Mouse (Mus musculus): ENCODE measurements around the gene Hmgn3. TPM values are rescaled to one million over a fixed set of nuclear protein-coding genes. Genes with fewer than 3 reads are reported as not detected.

Hmgn3 gene
- total and polyA plus RNA-seq, 3 experiments = not detected

- Histone ChIP-seq H3K36me3 (ENCODE audit: control insufficient read depth in 1 of 2, insufficient read depth in 2 of 2, low read length in 2 of 2) (peaks cover 0 to 3% of the 10 kb centered on the region in 2 experiments; a peak in 1 of 4 replicates), H3K4me3 (ENCODE audit: control insufficient read depth in 1 of 2, insufficient read depth in 1 of 2, low read depth in 2 of 2, low read length in 2 of 2) (no peak overlapping the region), H3K4me1 (ENCODE audit: control insufficient read depth in 1 of 2, insufficient read depth in 2 of 2, low read length in 2 of 2) (no peaks in the 10 kb centered on the region), H3K27me3 (ENCODE audit: control insufficient read depth in 1 of 2, insufficient read depth in 2 of 2, low read length in 2 of 2) (no peaks in the 10 kb centered on the region), H3K79me2 (ENCODE audit: control insufficient read depth, insufficient read depth, low read length, poor library complexity) (no peaks in the 10 kb centered on the region), H3K27ac (ENCODE audit: control insufficient read depth, low read depth, low read length) (no peak overlapping the region), H3K9ac (ENCODE audit: control insufficient read depth, low read depth, low read length, poor library complexity, severe bottlenecking) (no peak overlapping the region), H3K9me3 (replicated peaks; ENCODE audit: insufficient read depth, low read length) (no peaks in the 10 kb centered on the region)
- DNase-seq (ENCODE audit: low read depth, low spot score) = no peak
- TF ChIP-seq ELF1 (IDR thresholded peaks at IDR 0.05; ENCODE audit: low read depth, low read length) (no peak), ZMIZ1 (IDR thresholded peaks at IDR 0.05; ENCODE audit: low read depth, low read length) (no peak), NELFE (IDR thresholded peaks at IDR 0.05; ENCODE audit: low read depth, low read length) (no peak), MAFK (IDR thresholded peaks at IDR 0.05; ENCODE audit: borderline replicate concordance, low read depth, low read length) (no peak), RCOR1 (IDR thresholded peaks at IDR 0.05; ENCODE audit: low read depth, low read length) (no peak), MAX (IDR thresholded peaks at IDR 0.05; ENCODE audit: low read length) (no peak), EP300 (IDR thresholded peaks at IDR 0.05; ENCODE audit: low read depth in 1 of 2, low read length in 2 of 2) (no peak), CTCF (IDR thresholded peaks at IDR 0.05 in 2 of 3, conservative IDR thresholded peaks at IDR 0.05 in 1 of 3; ENCODE audit: control insufficient read depth in 1 of 3, insufficient read depth in 1 of 3, low read depth in 2 of 3, low read length in 3 of 3, poor library complexity in 1 of 3, severe bottlenecking in 1 of 3) (no peak), USF2 (IDR thresholded peaks at IDR 0.05; ENCODE audit: borderline replicate concordance in 1 of 2, insufficient read depth in 1 of 2, low read depth in 1 of 2, low read length in 2 of 2) (no peak), BHLHE40 (IDR thresholded peaks at IDR 0.05; ENCODE audit: borderline replicate concordance, low read depth, low read length) (no peak), SIN3A (IDR thresholded peaks at IDR 0.05; ENCODE audit: low read length) (no peak), MYC (IDR thresholded peaks at IDR 0.05; ENCODE audit: low read depth, low read length) (no peak), CHD2 (IDR thresholded peaks at IDR 0.05; ENCODE audit: low read length) (no peak), POLR2AphosphoS2 (IDR thresholded peaks at IDR 0.05; ENCODE audit: low read length) (no peak), SMC3 (IDR thresholded peaks at IDR 0.05; ENCODE audit: low read depth, low read length) (no peak), UBTF (IDR thresholded peaks at IDR 0.05; ENCODE audit: borderline replicate concordance, insufficient read depth, low read depth, low read length) (no peak), KAT2A (conservative IDR thresholded peaks at IDR 0.05; ENCODE audit: low read depth, low read length) (no peak), GABPA (IDR thresholded peaks at IDR 0.05; ENCODE audit: low read depth, low read length) (no peak)
These were observed 37.7 kb downstream of the Hmgn3 start for GRCm38 (mm10) chr9:83108821-83109220.

DNA sequence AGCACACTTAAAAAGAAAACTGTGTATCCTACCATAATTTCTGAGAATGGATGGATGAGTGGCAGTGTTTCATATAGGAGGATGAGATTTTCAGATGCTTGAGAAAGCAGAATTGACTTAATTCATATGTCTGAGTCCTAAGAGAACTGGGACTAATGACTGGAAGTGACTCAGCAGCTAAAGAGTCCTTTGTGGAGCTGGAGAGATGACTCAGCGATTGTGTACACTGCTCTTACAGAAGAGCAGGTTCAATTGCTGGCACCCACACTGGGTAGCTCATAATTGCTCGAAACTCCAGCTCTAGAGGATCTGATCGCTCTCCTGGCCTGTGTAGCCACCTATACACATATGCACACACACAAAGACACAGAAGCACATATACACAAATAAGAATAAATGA lies 42.7 kb downstream of the Hmgn3 start:
- Histone ChIP-seq H3K4me3 (ENCODE audit: control insufficient read depth in 1 of 2, insufficient read depth in 1 of 2, low read depth in 2 of 2, low read length in 2 of 2) (no peak overlapping the region), H3K9me3 (replicated peaks; ENCODE audit: insufficient read depth, low read length) (no peaks in the 10 kb centered on the region), H3K9ac (ENCODE audit: control insufficient read depth, low read depth, low read length, poor library complexity, severe bottlenecking) (no peak overlapping the region), H3K4me1 (ENCODE audit: control insufficient read depth in 1 of 2, insufficient read depth in 2 of 2, low read length in 2 of 2) (no peaks in the 10 kb centered on the region), H3K27ac (ENCODE audit: control insufficient read depth, low read depth, low read length) (no peak overlapping the region), H3K36me3 (ENCODE audit: control insufficient read depth in 1 of 2, insufficient read depth in 2 of 2, low read length in 2 of 2) (no peaks in the 10 kb centered on the region), H3K79me2 (ENCODE audit: control insufficient read depth, insufficient read depth, low read length, poor library complexity) (no peaks in the 10 kb centered on the region), H3K27me3 (ENCODE audit: control insufficient read depth in 1 of 2, insufficient read depth in 2 of 2, low read length in 2 of 2) (no peaks in the 10 kb centered on the region)
- TF ChIP-seq TCF12 (IDR thresholded peaks at IDR 0.05; ENCODE audit: low read depth, low read length) (no peak), ELF1 (IDR thresholded peaks at IDR 0.05; ENCODE audit: low read depth, low read length) (no peak), HCFC1 (IDR thresholded peaks at IDR 0.05; ENCODE audit: low read depth, low read length) (no peak), RCOR1 (IDR thresholded peaks at IDR 0.05; ENCODE audit: low read depth, low read length) (no peak), NRF1 (IDR thresholded peaks at IDR 0.05; ENCODE audit: insufficient read depth, low read depth, low read length, poor library complexity, severe bottlenecking) (no peak), CHD2 (IDR thresholded peaks at IDR 0.05; ENCODE audit: low read length) (no peak)
- peak; percentile 64 for DNase-seq (ENCODE audit: low read depth, low spot score)

Data from MEL (cell line).